In the genomic region with DNA sequence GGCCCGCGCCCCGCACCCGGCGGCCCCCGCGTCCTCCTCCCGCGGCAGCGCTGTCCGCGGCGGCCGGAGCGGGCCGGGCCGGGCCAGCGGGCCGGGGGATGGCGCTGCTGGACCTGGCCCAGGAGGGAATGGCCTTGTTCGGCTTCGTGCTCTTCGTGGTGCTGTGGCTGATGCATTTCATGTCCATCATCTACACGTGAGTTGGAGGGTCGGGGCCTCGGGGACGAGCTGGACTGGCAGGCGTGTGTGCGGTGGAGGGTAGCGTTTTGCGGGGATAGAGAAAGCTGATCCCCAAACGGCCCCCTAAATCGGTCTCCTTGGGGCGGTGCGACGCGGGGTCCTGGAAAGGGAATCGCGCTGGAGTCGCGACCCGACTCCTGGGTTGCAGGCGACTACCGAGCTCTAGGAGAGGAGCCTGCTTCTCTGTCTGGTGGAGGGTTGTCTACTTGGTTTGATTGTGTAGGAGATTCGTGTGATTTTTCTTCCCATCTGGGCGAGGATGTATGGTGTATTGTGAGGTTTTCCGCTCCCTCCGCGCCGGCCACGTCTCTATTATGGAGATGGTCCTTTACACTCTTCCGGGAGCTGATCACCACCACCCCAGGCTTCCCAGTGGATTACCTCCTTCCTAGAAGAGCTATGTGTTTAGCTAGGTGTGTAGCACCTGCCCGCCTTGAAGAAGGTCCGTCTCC, we compare ENCODE assay signal across 9 mouse cellular contexts. TPM values are rescaled to one million over a fixed set of nuclear protein-coding genes. Genes with fewer than 3 reads are reported as not detected.
DNase-seq lines count a peak whose midpoint lies in the region; ATAC-seq and TF ChIP-seq lines count a peak whose summit lies in the region.
"Had no signal": no experiment of that assay in that cellular context is flagged by ENCODE, and none has a peak within 500 bp of the region (broad histone marks: within the 10 kb centered on the region; RNA-seq: fewer than 3 reads in every experiment).

No protein-coding gene starts in this region.

- peak; percentile 40 for DNase-seq in adrenal gland, adult 8-10 months
- DNase-seq in adrenal gland, postnatal 4 days (ENCODE audit: low spot score in 2 of 2): no peak
- DNase-seq in ES-E14 (ENCODE audit: low read depth, low spot score): no peak
- no peak for DNase-seq in embryonic facial prominence, embryonic 14.5 days (ENCODE audit: low spot score)
- peak; percentile 65 for DNase-seq in hindbrain, embryonic 11.5 days (ENCODE audit: low spot score)
- DNase-seq in left cerebral cortex, adult 8-10 months (ENCODE audit: low spot score in 2 of 2): peak; percentile 14 to 25
- DNase-seq in mesoderm, embryonic 11.5 days (ENCODE audit: low read depth, low spot score): peak; percentile 36

- H3K4me3 ChIP-seq in ES-E14 (ENCODE audit: insufficient read depth in 1 of 2, low read depth in 1 of 2, low read length in 2 of 2, poor library complexity in 1 of 2, severe bottlenecking in 1 of 2): peak overlapping the region; percentile 96 to 97
- H3K4me3 ChIP-seq in embryonic facial prominence, embryonic 14.5 days (ENCODE audit: low read depth, low read length): peak overlapping the region; percentile 95
- H3K4me3 ChIP-seq in hindbrain, embryonic 11.5 days (ENCODE audit: low read depth, low read length): peak overlapping the region; percentile 78
- H3K4me3 ChIP-seq in stomach, embryonic 15.5 days (replicated peaks): peak overlapping the region; percentile 95

- no peaks in the 10 kb centered on the region for H3K9me3 ChIP-seq in ES-E14 (ENCODE audit: control insufficient read depth, insufficient read depth, low read depth, low read length)
- H3K9me3 ChIP-seq in embryonic facial prominence, embryonic 14.5 days (ENCODE audit: control insufficient read depth, low read length): no peaks in the 10 kb centered on the region
- H3K9me3 ChIP-seq in hindbrain, embryonic 11.5 days (ENCODE audit: control insufficient read depth, low read length): no peaks in the 10 kb centered on the region
- no peaks in the 10 kb centered on the region for H3K9me3 ChIP-seq in stomach, embryonic 15.5 days

- peak; percentile 76 for ATAC-seq in embryonic facial prominence, embryonic 14.5 days (ENCODE audit: low read depth)
- peak; percentile 77 for ATAC-seq in hindbrain, embryonic 11.5 days (ENCODE audit: low FRiP score)
- 0 out of 2 replicates have a peak, but pooled peaks have one; percentile 7 for ATAC-seq in stomach, embryonic 15.5 days (ENCODE audit: insufficient read depth, low FRiP score, low read depth)

- in situ Hi-C loops in ES-E14 (cut with MboI; ENCODE audit: low sequenced_read_pairs in 2 of 2, unreplicated experiment in 2 of 2): no loop called here

- under 1% methylated on average over 29 of the region's 54 CpGs for WGBS in embryonic facial prominence, embryonic 14.5 days
- WGBS in hindbrain, embryonic 11.5 days: under 1% methylated on average over 43 of the region's 54 CpGs
- under 1% methylated on average over 46 of the region's 54 CpGs for WGBS in stomach, embryonic 15.5 days

- peak overlapping the region; percentile 88 for H3K9ac ChIP-seq in ES-E14 (ENCODE audit: insufficient read depth, low read depth, low read length, poor library complexity, severe bottlenecking)
- H3K9ac ChIP-seq in embryonic facial prominence, embryonic 14.5 days (ENCODE audit: low read depth, low read length): peak overlapping the region; percentile 93
- H3K9ac ChIP-seq in hindbrain, embryonic 11.5 days (ENCODE audit: low read depth, low read length): peak overlapping the region; percentile 95
- H3K9ac ChIP-seq in stomach, embryonic 15.5 days: peak overlapping the region; percentile 98

- H3K4me2 ChIP-seq in embryonic facial prominence, embryonic 14.5 days (ENCODE audit: low read depth, low read length): peak overlapping the region; percentile 53
- H3K4me2 ChIP-seq in hindbrain, embryonic 11.5 days (replicated peaks; ENCODE audit: low read depth, low read length): peak overlapping the region; percentile 50
- H3K4me2 ChIP-seq in stomach, embryonic 15.5 days: peak overlapping the region; percentile 65

- no peaks in the 10 kb centered on the region for H3K36me3 ChIP-seq in ES-E14 (ENCODE audit: control insufficient read depth, insufficient read depth, low read length, poor library complexity, severe bottlenecking)
- no peaks in the 10 kb centered on the region for H3K36me3 ChIP-seq in embryonic facial prominence, embryonic 14.5 days (ENCODE audit: control insufficient read depth, insufficient read depth, low read length)
- no peaks in the 10 kb centered on the region for H3K36me3 ChIP-seq in hindbrain, embryonic 11.5 days (ENCODE audit: control insufficient read depth, insufficient read depth, low read length)
- H3K36me3 ChIP-seq in stomach, embryonic 15.5 days: no peaks in the 10 kb centered on the region

- no peak overlapping the region for H3K27ac ChIP-seq in ES-E14 (ENCODE audit: insufficient read depth, low read depth, low read length, poor library complexity, severe bottlenecking)
- H3K27ac ChIP-seq in embryonic facial prominence, embryonic 14.5 days (replicated peaks; ENCODE audit: low read depth, low read length): peak overlapping the region; percentile 94
- peak overlapping the region; percentile 85 for H3K27ac ChIP-seq in hindbrain, embryonic 11.5 days (ENCODE audit: low read depth, low read length)
- H3K27ac ChIP-seq in stomach, embryonic 15.5 days: peak overlapping the region; percentile 97

- no peaks in the 10 kb centered on the region for H3K27me3 ChIP-seq in embryonic facial prominence, embryonic 14.5 days (replicated peaks; ENCODE audit: control insufficient read depth, insufficient read depth, low read length)
- no peaks in the 10 kb centered on the region for H3K27me3 ChIP-seq in hindbrain, embryonic 11.5 days (ENCODE audit: control insufficient read depth, insufficient read depth, low read length)
- no peaks in the 10 kb centered on the region for H3K27me3 ChIP-seq in stomach, embryonic 15.5 days (replicated peaks)

- H3K4me1 ChIP-seq in ES-E14 (ENCODE audit: control insufficient read depth in 2 of 2, insufficient read depth in 2 of 2, low read length in 2 of 2, poor library complexity in 1 of 2): peaks cover 5 to 7% of the 10 kb centered on the region in 2 experiments
- peaks cover 9% of the 10 kb centered on the region; the same call in 1 of the 2 replicates for H3K4me1 ChIP-seq in embryonic facial prominence, embryonic 14.5 days (ENCODE audit: control insufficient read depth, insufficient read depth, low read length)
- no peaks in the 10 kb centered on the region for H3K4me1 ChIP-seq in hindbrain, embryonic 11.5 days (replicated peaks; ENCODE audit: control insufficient read depth, insufficient read depth, low read length)
- H3K4me1 ChIP-seq in stomach, embryonic 15.5 days: 0 out of 2 replicates have a peak, but pooled peaks cover 2% of the 10 kb centered on the region

TF ChIP-seq in ES-E14, 5 proteins besides CTCF, POLR2A, EP300 and RAD21:
- TF ChIP-seq ZC3H11A (IDR thresholded peaks at IDR 0.05; ENCODE audit: borderline replicate concordance, low read depth, low read length) (no peak), MAFK (IDR thresholded peaks at IDR 0.05; ENCODE audit: insufficient read depth, low read depth, low read length) (no peak), ZNF384 (IDR thresholded peaks at IDR 0.05; ENCODE audit: low read depth, low read length) (no peak), CHD2 (IDR thresholded peaks at IDR 0.05; ENCODE audit: low read depth, low read length) (no peak), HCFC1 (IDR thresholded peaks at IDR 0.05; ENCODE audit: borderline replicate concordance, insufficient read depth, low read length) (no peak)
TF ChIP-seq in ES-E14: peak in this region for 0.

RNA-seq across cellular contexts. Expression of gene Ugcg, which starts 0.6 kb away (rescaled TPM):
- 10 to 100 TPM; 34.6 to 58.9 (median 48.2) TPM for total RNA-seq in adrenal gland, adult 8-10 months (2022)
- 10 to 100 TPM; 56.0 to 67.6 TPM for total RNA-seq in adrenal gland, postnatal 4 days (2021)
- 40.2 and 56.4 TPM in 2 replicates for total RNA-seq in ES-E14 (2012; rRNA removed)
- polyA plus RNA-seq in embryonic facial prominence, embryonic 14.5 days (2014; fragmentation: Nextera tagmentation; extraction: Ambion mirVana): 12.3 and 13.3 TPM in 2 replicates
- polyA plus RNA-seq in hindbrain, embryonic 11.5 days (2014; fragmentation: Nextera tagmentation; extraction: Ambion mirVana): 15.0 and 19.7 TPM in 2 replicates
- 10 to 100 TPM; 72.2 to 86.1 (median 79.3) TPM for total RNA-seq in left cerebral cortex, adult 8-10 months (2022)
- 9.7 and 11.4 TPM in 2 replicates for polyA plus RNA-seq in stomach, embryonic 15.5 days (2015; fragmentation: Nextera tagmentation; extraction: Ambion mirVana)

RNA-seq across cellular contexts. Expression of gene AI481877, which starts 50.9 kb away (rescaled TPM):
- under 1 TPM in 2 of 4 experiments, not detected in 2; 0.25 to 0.27 TPM for total RNA-seq in adrenal gland, adult 8-10 months (2022)
- under 1 TPM in 1 of 2 experiments, not detected in 1; 0.17 TPM for total RNA-seq in adrenal gland, postnatal 4 days (2021)
- 0.85 and 0.98 TPM in 2 replicates for total RNA-seq in ES-E14 (2012; rRNA removed)
- polyA plus RNA-seq in embryonic facial prominence, embryonic 14.5 days (2014; fragmentation: Nextera tagmentation; extraction: Ambion mirVana): not detected in 2 replicates
- not detected in 2 replicates for polyA plus RNA-seq in hindbrain, embryonic 11.5 days (2014; fragmentation: Nextera tagmentation; extraction: Ambion mirVana)
- total RNA-seq in left cerebral cortex, adult 8-10 months (2022): under 1 TPM in 1 of 4 experiments, not detected in 3; 0.14 TPM
- 0.05 TPM in 1 of 2 replicates, not detected in the other for polyA plus RNA-seq in stomach, embryonic 15.5 days (2015; fragmentation: Nextera tagmentation; extraction: Ambion mirVana)
- total RNA-seq: hematopoietic stem cell, adult 5-6 weeks had no signal

Comparison
In these comparisons a context has a peak if more than half of its experiments do, and no peak if none do; other contexts are left out.
1. DNase-seq: peak in adrenal gland, adult 8-10 months (single experiment), hindbrain, embryonic 11.5 days (single experiment), left cerebral cortex, adult 8-10 months (2 of 2) and mesoderm, embryonic 11.5 days (single experiment); none in adrenal gland, postnatal 4 days (0 of 2), ES-E14 (single experiment) and embryonic facial prominence, embryonic 14.5 days (single experiment).
2. ATAC-seq: peak in every context shown above with its lines; median percentile 77 in hindbrain, embryonic 11.5 days; 76 in embryonic facial prominence, embryonic 14.5 days; 7 in stomach, embryonic 15.5 days.
3. Peak in every context shown above with its lines, with median percentiles within 50 percentile points of each other: H3K4me3 ChIP-seq, H3K9ac ChIP-seq and H3K4me2 ChIP-seq.